Mouse (Mus musculus) monocyte, adult 59 days (primary cell): ENCODE measurements around the gene Spint3. TPM values are rescaled to one million over a fixed set of nuclear protein-coding genes. Genes with fewer than 3 reads are reported as not detected.

Experiments used
- total RNA-seq, 2 experiments: library from RNA; stranded (reverse); gene quantifications; one replicate each; pipeline ENCODE4 v1.2.4; 2023

Spint3 gene
- total RNA-seq = not detected

GRCm38 (mm10) chr2:164573359-164573758 is at the start of gene Spint3:
Gene Spint3 (minus strand): TSS chr2:164573459.

GRCm38 (mm10) chr2:164613471-164613870 is 40.2 kb upstream of the Spint3 start, which contains the start of the genes Wfdc6b and Wfdc8:
Gene Wfdc6b (plus strand): TSS chr2:164613522.
Gene Wfdc8 (minus strand): TSS chr2:164613626.

GRCm38 (mm10) chr2:164593494-164593893 is 20.2 kb upstream of the Spint3 start, which contains the start of gene Eppin:
Gene Eppin (minus strand): TSS chr2:164593594.

GRCm38 (mm10) chr2:164585025-164585725 is 11.9 kb upstream of the Spint3 start, which contains the start of gene Wfdc6a:
Gene Wfdc6a (minus strand): TSS chr2:164585447.

GRCm38 (mm10) chr2:164562391-164563188 is 10.7 kb downstream of the Spint3 start, which contains the start of gene Wfdc2:
Gene Wfdc2 (plus strand): TSS chr2:164562413.

Other genes with a start within 250 kb of the Spint3 start
- not detected for gene Svs5, start 240.7 kb downstream of the Spint3 start, total RNA-seq
- gene Slpi, start 184.4 kb downstream of the Spint3 start, total RNA-seq = 100 to 1,000 TPM; 227 to 229 TPM
- not detected for gene Rbpjl, start 170.3 kb downstream of the Spint3 start, total RNA-seq
- not detected for gene Matn4, start 168.3 kb downstream of the Spint3 start, total RNA-seq
- gene Sdc4, start 129.6 kb downstream of the Spint3 start, total RNA-seq = 10 to 100 TPM; 13.2 to 13.8 TPM
- 10 to 100 TPM; 35.5 to 36.0 TPM for gene Sys1, start 116.5 kb downstream of the Spint3 start, total RNA-seq
- gene Gm20458, start 112.5 kb downstream of the Spint3 start, total RNA-seq = 10 to 100 TPM; 10.9 to 12.8 TPM
- gene Trp53tg5, start 99.7 kb downstream of the Spint3 start, total RNA-seq = not detected
- 10 to 100 TPM; 11.1 to 19.7 TPM for gene Dbndd2, start 87.4 kb downstream of the Spint3 start, total RNA-seq
- 10 to 100 TPM; 74.5 to 76.9 TPM for gene Pigt, start 75.9 kb downstream of the Spint3 start, total RNA-seq
- gene Wfdc2, start 11.0 kb downstream of the Spint3 start, total RNA-seq = not detected
- not detected for gene Wfdc6a, start 12.0 kb upstream of the Spint3 start, total RNA-seq
- not detected for gene Eppin, start 20.1 kb upstream of the Spint3 start, total RNA-seq
- not detected for gene Wfdc6b, start 40.1 kb upstream of the Spint3 start, total RNA-seq
- not detected for gene Wfdc8, start 40.2 kb upstream of the Spint3 start, total RNA-seq
- gene Wfdc16, start 65.3 kb upstream of the Spint3 start, total RNA-seq = not detected
- gene Wfdc10, start 82.6 kb upstream of the Spint3 start, total RNA-seq = not detected
- gene Wfdc9, start 83.1 kb upstream of the Spint3 start, total RNA-seq = not detected
- not detected for gene Wfdc11, start 100.6 kb upstream of the Spint3 start, total RNA-seq
- not detected for gene Wfdc13, start 111.6 kb upstream of the Spint3 start, total RNA-seq
- not detected for gene Spint4, start 125.0 kb upstream of the Spint3 start, total RNA-seq
- not detected for gene Spint5, start 141.8 kb upstream of the Spint3 start, total RNA-seq
- gene Wfdc3, start 172.5 kb upstream of the Spint3 start, total RNA-seq = not detected
- 10 to 100 TPM; 32.0 to 44.8 TPM for gene Dnttip1, start 172.5 kb upstream of the Spint3 start, total RNA-seq
- gene Ube2c, start 196.4 kb upstream of the Spint3 start, total RNA-seq = 1 to 10 TPM; 3.0 TPM
- not detected for gene Tnnc2, start 206.5 kb upstream of the Spint3 start, total RNA-seq
- 10 to 100 TPM; 12.5 to 16.9 TPM for gene Snx21, start 212.4 kb upstream of the Spint3 start, total RNA-seq
- 10 to 100 TPM; 29.8 to 33.3 TPM for gene Acot8, start 231.4 kb upstream of the Spint3 start, total RNA-seq
- gene Zswim3, start 231.6 kb upstream of the Spint3 start, total RNA-seq = 1 to 10 TPM; 2.8 to 3.1 TPM
- gene Zswim1, start 249.2 kb upstream of the Spint3 start, total RNA-seq = 1 to 10 TPM; 4.7 to 5.0 TPM